Mouse (Mus musculus) cerebellum, postnatal 36 days (tissue): Measurements from ENCODE around the gene Gpr183.

Source experiments
- DNase-seq, 2 experiments: peaks; one replicate each; pipeline ENCODE4 v3.0.0; 2021 to 2022; ENCODE audit warnings: mixed read lengths in 2 of 2

The Gpr183 gene

GRCm38 (mm10) chr14:121964990-121965389 lies at the start of gene Gpr183:
Gene Gpr183 (minus strand): TSS chr14:121965195.
- no peak for DNase-seq

- no peak for DNase-seq
These were observed 48.5 kb upstream of the Gpr183 start for GRCm38 (mm10) chr14:122013417-122013951.

DNA sequence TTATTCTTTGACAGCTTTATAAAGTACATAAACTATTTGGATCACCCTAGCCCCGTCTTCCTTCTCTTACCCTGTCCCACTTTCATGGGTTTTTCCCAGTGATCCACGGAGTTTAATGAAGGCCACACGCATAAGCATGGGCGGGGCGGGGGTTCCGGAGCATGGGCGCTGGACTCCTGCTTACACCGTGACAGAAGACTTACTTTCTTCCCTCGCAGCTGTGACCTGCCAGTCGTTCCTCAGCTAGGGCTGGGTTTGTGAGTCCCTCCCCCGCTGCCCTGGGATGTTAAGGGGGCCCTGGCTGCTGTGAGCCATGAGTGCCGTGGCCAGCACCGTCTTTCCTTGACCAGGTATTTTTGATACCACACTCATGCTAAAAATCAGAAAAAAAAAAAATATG lies 47.8 kb upstream of the Gpr183 start:
- no peak for DNase-seq

DNA sequence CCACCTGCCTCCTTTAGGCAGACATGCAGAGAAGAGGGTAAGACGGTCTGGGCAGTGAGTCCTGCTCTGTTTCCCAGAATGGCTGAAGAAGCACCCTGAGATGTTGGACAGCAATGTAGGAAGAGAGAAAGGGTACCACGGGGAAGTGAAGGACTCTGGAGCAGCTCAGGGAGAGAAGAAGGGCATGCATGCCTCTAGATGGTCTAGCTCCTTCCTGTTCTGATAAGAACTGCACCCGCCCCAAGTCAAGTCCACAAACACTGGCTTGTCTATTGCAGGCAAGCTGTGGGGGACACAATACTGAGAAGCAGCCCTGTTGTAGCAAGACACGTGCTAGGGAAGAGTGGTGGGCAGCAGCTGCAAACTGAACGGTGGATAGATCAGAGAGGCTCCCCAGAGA lies 47.2 kb upstream of the Gpr183 start:
- no peak for DNase-seq

GRCm38 (mm10) chr14:122011768-122012167 lies 46.8 kb upstream of the Gpr183 start:
- no peak for DNase-seq

DNA sequence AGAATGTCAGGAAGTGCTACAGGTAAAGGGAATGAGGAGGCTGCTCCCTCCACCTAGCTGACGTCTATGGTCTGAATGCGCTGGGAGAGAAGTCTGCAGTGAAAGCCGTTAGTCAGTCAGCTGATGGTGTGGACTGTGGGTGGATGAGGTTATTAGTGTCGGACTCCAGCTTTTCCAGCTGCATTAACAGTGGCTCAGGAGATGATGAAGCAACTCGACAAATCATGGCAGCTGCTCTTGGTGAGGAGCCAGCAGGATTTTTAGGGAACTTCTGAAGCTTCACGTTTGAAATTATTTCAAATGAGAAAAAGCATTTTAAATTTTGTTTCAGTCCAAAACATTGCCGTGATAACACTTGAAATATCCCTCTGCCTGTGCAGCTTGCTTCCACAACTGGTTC lies 45.3 kb upstream of the Gpr183 start:
- no peak for DNase-seq

GRCm38 (mm10) chr14:122009502-122009901 lies 44.5 kb upstream of the Gpr183 start:
- no peak for DNase-seq

DNA sequence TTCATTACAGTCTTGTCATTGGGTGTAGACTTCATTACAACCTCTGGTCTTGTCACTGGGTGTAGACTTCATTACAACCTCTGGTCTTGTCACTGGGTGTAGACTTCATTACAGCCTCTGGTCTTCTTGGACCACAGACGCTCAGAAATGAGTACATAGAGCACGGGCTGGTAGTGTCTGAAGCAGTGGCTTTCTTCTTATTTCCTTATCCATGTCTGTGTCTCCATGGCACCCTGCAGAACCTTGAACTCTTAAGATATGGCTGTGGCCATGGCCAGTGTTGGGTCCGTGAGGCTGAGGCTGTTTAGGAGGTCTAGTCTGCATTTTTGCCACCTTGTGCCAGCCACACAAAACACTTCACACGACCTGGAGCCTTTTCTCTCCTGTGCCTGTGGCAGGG lies 43.3 kb upstream of the Gpr183 start:
- no peak for DNase-seq

- no peak for DNase-seq
These were observed 38.8 kb upstream of the Gpr183 start for GRCm38 (mm10) chr14:122003812-122004211.

- DNase-seq = no peak
These were observed 37.2 kb upstream of the Gpr183 start for GRCm38 (mm10) chr14:122002224-122002623.

- no peak for DNase-seq
These were observed 35.5 kb upstream of the Gpr183 start for GRCm38 (mm10) chr14:122000346-122001105.

- DNase-seq = no peak
These were observed 34.5 kb upstream of the Gpr183 start for GRCm38 (mm10) chr14:121999455-121999854.

DNA sequence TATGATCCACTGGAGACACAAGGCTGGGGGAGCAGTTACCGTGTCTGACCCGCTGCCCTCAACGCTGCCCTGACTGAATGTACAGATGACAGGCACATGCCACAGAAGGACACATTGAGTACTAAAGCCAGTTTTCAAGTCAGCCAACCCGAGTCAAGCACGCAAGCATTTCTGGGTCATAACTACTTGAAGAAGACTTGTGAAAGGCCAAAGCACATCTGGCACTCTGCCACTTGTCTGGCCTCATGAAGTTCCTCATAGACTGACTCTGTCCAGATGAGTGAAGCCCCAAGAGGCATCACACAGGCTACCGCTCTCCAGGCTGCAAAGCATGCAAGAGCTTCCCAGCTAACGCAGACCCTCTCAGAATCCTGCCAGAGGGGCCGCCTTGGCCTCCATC lies 31.8 kb upstream of the Gpr183 start:
- DNase-seq = no peak

DNA sequence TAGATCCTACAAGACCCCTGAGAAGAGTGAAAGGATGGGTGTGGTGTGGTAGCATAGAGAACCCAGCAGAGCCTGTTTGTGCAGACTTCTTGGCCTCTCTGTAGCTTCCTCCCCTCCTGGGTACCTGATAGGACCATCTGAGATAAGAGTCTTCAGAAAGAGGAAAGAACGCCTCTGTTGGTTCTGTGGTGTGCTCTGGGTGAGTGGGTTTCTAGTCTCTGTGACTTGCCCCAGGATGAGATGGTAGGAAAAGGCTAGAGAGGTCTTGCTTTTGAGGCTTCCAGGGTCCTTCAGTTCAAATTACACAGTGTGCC lies 30.5 kb upstream of the Gpr183 start:
- no peak for DNase-seq

GRCm38 (mm10) chr14:121994846-121995556 lies 30.0 kb upstream of the Gpr183 start:
- DNase-seq = no peak

DNA sequence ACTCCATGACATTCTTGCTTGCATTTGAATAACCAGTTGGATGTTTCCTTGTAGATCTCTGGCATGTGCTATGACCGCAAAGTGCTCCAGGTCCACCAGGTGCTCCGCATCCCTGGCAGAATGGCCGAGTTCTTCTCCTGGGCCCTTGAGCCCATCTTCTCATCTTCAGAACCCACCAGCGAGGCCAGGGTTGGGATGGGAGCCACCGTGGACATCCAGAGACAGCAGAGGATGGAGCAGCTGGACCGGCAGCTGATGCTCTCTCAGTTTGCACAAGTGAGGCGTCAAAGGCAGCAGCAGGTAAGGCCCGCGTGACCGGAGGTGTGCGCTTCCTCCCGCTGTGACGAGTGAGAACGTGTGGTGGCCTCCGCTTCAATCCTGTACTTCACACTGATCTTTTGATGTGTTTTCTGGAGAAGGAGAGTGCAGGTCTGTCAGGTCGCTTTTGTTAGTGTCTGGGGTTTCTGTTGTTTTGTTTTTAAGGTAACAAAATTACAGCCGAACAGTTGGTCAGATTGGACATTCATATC lies 29.2 kb upstream of the Gpr183 start:
- no peak for DNase-seq

DNA sequence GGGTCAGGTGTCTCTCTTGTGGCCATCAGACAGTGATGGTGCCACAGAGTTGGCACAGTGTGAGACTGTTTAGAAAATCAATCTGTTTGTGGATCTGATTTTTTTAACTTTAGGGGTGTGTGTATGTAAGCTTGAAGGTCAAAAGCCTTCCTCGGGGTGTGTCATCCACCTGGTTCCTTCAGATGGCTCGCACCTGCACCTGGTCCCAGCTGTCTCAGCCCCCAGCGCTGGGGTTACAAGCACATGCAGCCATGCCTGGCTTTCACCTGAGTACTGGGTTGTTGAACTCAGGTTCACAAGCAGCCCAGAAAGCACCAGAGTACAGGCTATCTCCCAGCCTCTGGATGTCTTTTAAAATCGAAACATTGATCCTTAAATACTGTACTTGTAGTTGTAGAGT lies 28.6 kb upstream of the Gpr183 start:
- no peak for DNase-seq

DNA sequence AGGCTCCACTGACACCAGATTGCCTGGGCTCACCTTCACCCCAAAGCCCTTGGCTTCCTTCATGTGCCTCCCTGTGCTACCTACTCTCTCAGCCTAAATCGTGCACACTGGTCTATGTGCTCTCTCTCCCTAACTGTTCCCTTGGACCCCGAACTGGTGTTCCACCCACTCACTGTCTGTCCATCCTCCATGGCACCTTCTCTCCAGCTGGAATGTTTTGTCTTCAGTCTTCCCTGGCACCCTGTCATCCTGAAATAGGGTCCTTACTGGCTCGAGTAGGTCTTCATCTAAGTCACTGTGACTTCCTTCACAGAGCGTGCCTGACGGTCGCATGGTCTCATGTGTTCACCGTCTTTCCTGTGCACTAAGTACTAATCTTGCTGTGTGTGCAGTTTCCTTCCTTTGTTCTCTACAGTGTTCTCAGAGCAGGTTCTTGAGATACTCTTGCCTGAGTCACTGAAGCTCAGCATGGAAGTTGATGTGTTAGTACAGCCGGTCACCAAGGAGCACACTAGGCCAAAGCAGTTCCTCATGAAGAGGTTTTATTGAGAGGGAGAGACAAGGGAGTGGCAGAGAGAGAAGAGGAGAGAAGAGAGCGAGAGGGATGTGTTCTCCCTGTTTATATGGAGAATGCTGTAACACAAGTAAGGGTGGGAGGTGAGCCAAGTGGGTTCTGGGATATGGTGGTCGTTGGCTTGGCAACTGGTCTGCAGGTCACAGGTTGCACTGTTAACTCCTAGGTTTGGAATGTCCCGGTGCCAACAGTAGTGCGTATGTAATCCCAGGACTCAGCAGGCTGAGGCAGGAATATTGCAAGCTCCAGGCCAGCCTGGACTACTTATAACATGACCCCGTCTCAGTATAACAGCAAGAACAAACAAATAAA lies 27.6 kb upstream of the Gpr183 start:
- DNase-seq = no peak

GRCm38 (mm10) chr14:121991921-121992320 lies 26.9 kb upstream of the Gpr183 start:
- no peak for DNase-seq

DNA sequence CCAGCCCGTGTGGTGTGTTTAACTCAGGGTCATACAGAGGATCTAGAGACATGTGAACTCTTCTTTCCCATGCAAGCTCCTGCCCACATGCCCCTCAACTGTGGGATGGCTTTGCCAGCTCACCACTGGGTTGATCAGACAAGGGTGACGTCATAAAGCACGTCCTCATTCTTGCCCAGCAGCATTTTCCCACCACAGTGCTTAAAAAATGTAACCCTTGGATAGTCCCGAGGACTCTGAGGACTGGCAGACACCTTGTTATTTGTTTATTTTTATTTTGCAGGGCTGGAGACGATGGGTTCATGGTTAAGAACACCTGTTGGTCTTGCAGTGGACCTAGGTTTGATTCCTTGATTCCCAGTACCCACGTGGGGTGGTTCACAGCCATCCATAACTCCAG lies 25.9 kb upstream of the Gpr183 start:
- DNase-seq = no peak

DNA sequence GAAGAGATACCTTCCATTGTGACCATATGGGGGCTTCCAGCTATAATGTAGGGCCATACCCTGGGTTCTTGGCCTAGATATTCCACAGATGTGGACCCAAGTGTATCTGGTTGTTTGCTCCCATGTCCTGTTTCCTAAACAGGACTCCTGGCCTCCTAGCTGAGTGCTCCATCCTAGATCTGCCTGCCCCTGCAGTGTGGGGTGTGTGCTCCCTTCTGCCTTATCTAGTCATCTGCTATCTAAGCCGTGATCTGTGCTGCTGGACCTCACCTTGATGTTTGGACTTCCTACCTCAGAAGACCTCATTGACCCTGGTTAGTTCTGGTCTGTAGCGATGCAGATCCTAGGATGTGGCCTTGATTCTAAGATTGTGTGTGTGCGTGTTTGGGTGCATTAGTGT lies 24.9 kb upstream of the Gpr183 start:
- no peak for DNase-seq

- no peak for DNase-seq
These were observed 24.3 kb upstream of the Gpr183 start for GRCm38 (mm10) chr14:121989331-121989730.

- no peak for DNase-seq
These were observed 22.7 kb upstream of the Gpr183 start for GRCm38 (mm10) chr14:121987691-121988090.
